Mouse (Mus musculus) adrenal gland, adult 8-10 months (tissue): ENCODE data around the gene Vsir. TPM values are rescaled to one million over a fixed set of nuclear protein-coding genes. Genes with fewer than 3 reads are reported as not detected.

ENCODE experiments used
- DNase-seq: peaks from one replicate; pipeline ENCODE4 v3.0.0; 2022
- total RNA-seq, 4 experiments: library from RNA; stranded (reverse); gene quantifications; 2 replicates each; pipeline ENCODE4 v1.2.4; 2022

Gene Vsir
- total RNA-seq: 10 to 100 TPM; 14.4 to 33.1 (median 23.2) TPM

- peak; percentile 69 for DNase-seq
Measured at GRCm38 (mm10) chr10:60346701-60347405, at the start of gene Vsir. Gene Vsir (plus strand): TSS chr10:60346851.

GRCm38 (mm10) chr10:60299636-60300035 lies 47.0 kb upstream of the Vsir start:
- no peak for DNase-seq

- no peak for DNase-seq
Measured at GRCm38 (mm10) chr10:60303419-60303818, 43.2 kb upstream of the Vsir start.

- DNase-seq: peak; percentile 43
Measured at GRCm38 (mm10) chr10:60304854-60305628, 41.6 kb upstream of the Vsir start.

- DNase-seq: no peak
Measured at GRCm38 (mm10) chr10:60310629-60311028, 36.0 kb upstream of the Vsir start.

GRCm38 (mm10) chr10:60313606-60314005 lies 33.0 kb upstream of the Vsir start:
- no peak for DNase-seq

- DNase-seq: no peak
Measured at GRCm38 (mm10) chr10:60316166-60316565, 30.5 kb upstream of the Vsir start.

- no peak for DNase-seq
Measured at GRCm38 (mm10) chr10:60328963-60329650, 17.5 kb upstream of the Vsir start.

- no peak for DNase-seq
Measured at GRCm38 (mm10) chr10:60334583-60334982, 12.1 kb upstream of the Vsir start.

- DNase-seq: no peak
Measured at GRCm38 (mm10) chr10:60335021-60335420, 11.6 kb upstream of the Vsir start.

- no peak for DNase-seq
Measured at GRCm38 (mm10) chr10:60341528-60341927, 5.1 kb upstream of the Vsir start.

- DNase-seq: no peak
Measured at GRCm38 (mm10) chr10:60344111-60344510, 2.5 kb upstream of the Vsir start.

GRCm38 (mm10) chr10:60346056-60346455 lies 595 bp upstream of the Vsir start:
- no peak for DNase-seq

GRCm38 (mm10) chr10:60347768-60348610 lies 1.3 kb downstream of the Vsir start:
- DNase-seq: no peak

GRCm38 (mm10) chr10:60349056-60349455 lies 2.4 kb downstream of the Vsir start:
- peak; percentile 51 for DNase-seq

- DNase-seq: no peak
Measured at GRCm38 (mm10) chr10:60349644-60350043, 3.0 kb downstream of the Vsir start.

GRCm38 (mm10) chr10:60350077-60350804 lies 3.6 kb downstream of the Vsir start:
- DNase-seq: no peak

GRCm38 (mm10) chr10:60350805-60351167 lies 4.1 kb downstream of the Vsir start:
- peak; percentile 89 for DNase-seq

GRCm38 (mm10) chr10:60351248-60351647 lies 4.6 kb downstream of the Vsir start:
- DNase-seq: no peak

GRCm38 (mm10) chr10:60351761-60352455 lies 5.3 kb downstream of the Vsir start:
- no peak for DNase-seq
